Mouse (Mus musculus): Measurements from ENCODE around the gene Nlk. TPM values are rescaled to one million over a fixed set of nuclear protein-coding genes. Genes with fewer than 3 reads are reported as not detected.

The Nlk gene
- total and polyA plus RNA-seq, 3 experiments, result 14.8 to 22.4 (median 20.4) TPM

- Histone ChIP-seq H3K9ac (ENCODE audit: insufficient read depth, low read depth) (no peak overlapping the region), H3K27me3 (replicated peaks) (no peaks in the 10 kb centered on the region), H3K4me1 (ENCODE audit: control insufficient read depth in 1 of 2, insufficient read depth in 2 of 2) (peaks cover 0 to 1% of the 10 kb centered on the region in 2 experiments; a peak in 1 of 4 replicates), H3K9me3 (replicated peaks; ENCODE audit: low read length) (no peaks in the 10 kb centered on the region), H3K4me2 (ENCODE audit: insufficient read depth, low read depth, poor library complexity, severe bottlenecking) (no peak overlapping the region), H3K79me2 (replicated peaks; ENCODE audit: control insufficient read depth, extremely low read depth, insufficient read depth, poor library complexity, severe bottlenecking) (no peaks in the 10 kb centered on the region), H3K27ac (ENCODE audit: insufficient read depth, low read depth) (no peak overlapping the region), H3K4me3 (replicated peaks in 1 of 3; ENCODE audit: low read depth in 2 of 3, low read length in 2 of 3, poor library complexity in 1 of 3) (no peak overlapping the region), H3K36me3 (replicated peaks in 1 of 2; ENCODE audit: control insufficient read depth in 1 of 2, insufficient read depth in 1 of 2, low read length in 1 of 2) (peaks cover 0 to 13% of the 10 kb centered on the region in 2 experiments)
- no peak for DNase-seq (ENCODE audit: extremely low read depth)
- TF ChIP-seq E2F4 (IDR thresholded peaks at IDR 0.05; ENCODE audit: insufficient replicate concordance, low read depth, low read length) (no peak), KAT2A (IDR thresholded peaks at IDR 0.05; ENCODE audit: insufficient replicate concordance, low read length) (no peak), NELFE (IDR thresholded peaks at IDR 0.05; ENCODE audit: low read depth, low read length) (no peak), JUND (conservative IDR thresholded peaks at IDR 0.05; ENCODE audit: low read depth, low read length) (no peak), BHLHE40 (IDR thresholded peaks at IDR 0.05; ENCODE audit: low read depth, low read length) (no peak), GABPA (IDR thresholded peaks at IDR 0.05; ENCODE audit: insufficient replicate concordance, low read depth, low read length) (no peak), ZNF384 (IDR thresholded peaks at IDR 0.05; ENCODE audit: low read depth, low read length) (no peak), ETS1 (conservative IDR thresholded peaks at IDR 0.05; ENCODE audit: low read depth, low read length) (no peak), SIN3A (IDR thresholded peaks at IDR 0.05; ENCODE audit: low read length) (no peak), USF1 (IDR thresholded peaks at IDR 0.05; ENCODE audit: low read depth, low read length) (no peak), TCF12 (IDR thresholded peaks at IDR 0.05; ENCODE audit: low read depth, low read length) (no peak), MAX (IDR thresholded peaks at IDR 0.05; ENCODE audit: low read length) (no peak), HCFC1 (IDR thresholded peaks at IDR 0.05; ENCODE audit: low read depth, low read length) (no peak), CHD2 (IDR thresholded peaks at IDR 0.05; ENCODE audit: low read length) (no peak), IRF4 (IDR thresholded peaks at IDR 0.05; ENCODE audit: low read depth, low read length) (no peak), MAZ (IDR thresholded peaks at IDR 0.05; ENCODE audit: low read depth, low read length) (no peak), ZC3H11A (IDR thresholded peaks at IDR 0.05; ENCODE audit: low read depth, low read length) (no peak)
- in situ Hi-C loops (cut with MboI; ENCODE audit: low pct_ligation_motif_present, low pct_unique_long_range_greater_than_20kb, low sequenced_read_pairs), result no loop called here
- dilution Hi-C loops (cut with MboI; ENCODE audit: extremely low pct_ligation_motif_present, extremely low pct_unique_long_range_greater_than_20kb, low sequenced_read_pairs), result no loop called here
These were observed 32.3 kb downstream of the Nlk start for GRCm38 (mm10) chr11:78664853-78665252.

GRCm38 (mm10) chr11:78663916-78664315, 33.3 kb downstream of the Nlk start:
- TF ChIP-seq USF2 (conservative IDR thresholded peaks at IDR 0.05; ENCODE audit: low read depth, low read length), result no peak
- TF ChIP-seq POLR2A (IDR thresholded peaks at IDR 0.05; ENCODE audit: low read depth, low read length), result no peak
- Histone ChIP-seq H3K36me3 (replicated peaks in 1 of 2; ENCODE audit: control insufficient read depth in 1 of 2, insufficient read depth in 1 of 2, low read length in 1 of 2) (peaks cover 0 to 22% of the 10 kb centered on the region in 2 experiments), H3K27me3 (replicated peaks) (no peaks in the 10 kb centered on the region), H3K9me3 (replicated peaks; ENCODE audit: low read length) (no peaks in the 10 kb centered on the region), H3K4me3 (replicated peaks in 1 of 3; ENCODE audit: low read depth in 2 of 3, low read length in 2 of 3, poor library complexity in 1 of 3) (no peak overlapping the region), H3K27ac (ENCODE audit: insufficient read depth, low read depth) (no peak overlapping the region), H3K79me2 (replicated peaks; ENCODE audit: control insufficient read depth, extremely low read depth, insufficient read depth, poor library complexity, severe bottlenecking) (no peaks in the 10 kb centered on the region), H3K9ac (ENCODE audit: insufficient read depth, low read depth) (no peak overlapping the region), H3K4me2 (ENCODE audit: insufficient read depth, low read depth, poor library complexity, severe bottlenecking) (no peak overlapping the region), H3K4me1 (ENCODE audit: control insufficient read depth in 1 of 2, insufficient read depth in 2 of 2) (no peaks in the 10 kb centered on the region)
- DNase-seq (ENCODE audit: extremely low read depth), result no peak
- dilution Hi-C loops (cut with MboI; ENCODE audit: extremely low pct_ligation_motif_present, extremely low pct_unique_long_range_greater_than_20kb, low sequenced_read_pairs), result no loop called here
- in situ Hi-C loops (cut with MboI; ENCODE audit: low pct_ligation_motif_present, low pct_unique_long_range_greater_than_20kb, low sequenced_read_pairs), result no loop called here
